Mouse (Mus musculus): Measurements from ENCODE around the gene Arih1. TPM values are rescaled to one million over a fixed set of nuclear protein-coding genes. Genes with fewer than 3 reads are reported as not detected.

Gene Arih1
- polyA plus RNA-seq (2016; fragmentation: Nextera tagmentation; extraction: Ambion mirVana) = 24.0 and 28.5 TPM in 2 replicates

DNA sequence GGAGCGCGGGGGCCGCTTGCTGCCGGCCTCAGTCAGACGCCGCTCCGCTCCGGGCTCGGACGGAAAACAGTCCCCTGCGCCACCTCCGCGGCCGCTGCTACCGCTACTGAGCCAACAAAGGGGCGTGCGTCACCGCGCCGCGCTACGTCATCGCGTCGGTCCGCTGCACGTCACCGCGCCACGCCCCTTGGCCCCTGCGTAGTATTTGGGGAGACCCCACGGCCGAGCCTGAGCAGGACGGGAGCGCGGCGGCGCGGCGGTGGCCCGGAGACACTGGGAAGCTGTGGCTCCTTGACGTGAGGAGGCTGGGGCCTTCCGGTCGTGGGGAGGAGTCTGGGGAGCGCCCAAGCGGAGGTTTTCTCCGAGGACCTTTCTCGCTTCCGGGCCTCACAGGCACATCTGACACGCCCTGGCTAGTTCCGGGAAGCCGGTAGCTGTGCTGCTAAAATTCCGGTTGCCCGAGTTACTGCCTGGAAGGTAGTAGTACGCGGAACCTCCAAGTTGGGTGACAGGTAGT, at the start of gene Arih1:
Gene Arih1 (minus strand): TSS at position 70 of the 517 bp plus-strand sequence.
- Histone ChIP-seq H3K27ac (replicated peaks) (peak within 1 kb of the TSS; percentile 100), H3K4me3 (peak within 1 kb of the TSS; percentile 99), H3K4me2 (replicated peaks) (peak within 1 kb of the TSS; percentile 84), H3K36me3 (no peaks in the 10 kb centered on the region), H3K9ac (replicated peaks) (peak within 1 kb of the TSS; percentile 99), H3K9me3 (no peaks in the 10 kb centered on the region), H3K27me3 (no peaks in the 10 kb centered on the region), H3K4me1 (peaks cover 8% of the 10 kb centered on the region)
- peak; percentile 98 for ATAC-seq (ENCODE audit: low FRiP score, low read depth)
- under 1% methylated on average over 48 of the region's 56 CpGs for WGBS

DNA sequence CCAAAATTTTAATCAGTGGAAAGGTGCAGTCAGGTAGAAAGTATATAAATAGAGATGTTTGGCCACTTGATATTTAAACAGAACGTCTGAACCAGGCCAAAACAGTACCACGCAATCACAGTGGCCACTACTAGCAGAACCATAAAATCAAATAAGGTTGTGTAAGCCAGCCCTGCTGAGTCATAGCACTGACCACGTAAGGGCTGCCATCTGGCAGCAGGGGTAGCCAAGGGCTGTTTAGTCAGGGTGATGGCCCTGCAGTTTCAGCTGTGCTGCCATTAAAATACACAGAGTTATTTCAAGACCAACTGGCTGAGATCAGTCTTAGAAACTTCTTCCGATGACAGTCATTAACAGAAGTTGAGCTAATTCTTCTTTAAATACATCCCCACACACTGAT, 47.5 kb upstream of the Arih1 start:
- no peak overlapping the region for H3K27ac ChIP-seq (replicated peaks)
- H3K9me3 ChIP-seq = no peaks in the 10 kb centered on the region
- WGBS = 79% methylated on average over 4 of the region's 4 CpGs
- peaks cover 3% of the 10 kb centered on the region; the same call in 1 of the 2 replicates for H3K4me1 ChIP-seq
- no peak overlapping the region for H3K9ac ChIP-seq (replicated peaks)
- H3K27me3 ChIP-seq = peaks cover 9% of the 10 kb centered on the region
- ATAC-seq (ENCODE audit: low FRiP score, low read depth) = no peak
- H3K4me2 ChIP-seq (replicated peaks) = no peak overlapping the region
- no peak overlapping the region for H3K4me3 ChIP-seq
- H3K36me3 ChIP-seq = no peaks in the 10 kb centered on the region

DNA sequence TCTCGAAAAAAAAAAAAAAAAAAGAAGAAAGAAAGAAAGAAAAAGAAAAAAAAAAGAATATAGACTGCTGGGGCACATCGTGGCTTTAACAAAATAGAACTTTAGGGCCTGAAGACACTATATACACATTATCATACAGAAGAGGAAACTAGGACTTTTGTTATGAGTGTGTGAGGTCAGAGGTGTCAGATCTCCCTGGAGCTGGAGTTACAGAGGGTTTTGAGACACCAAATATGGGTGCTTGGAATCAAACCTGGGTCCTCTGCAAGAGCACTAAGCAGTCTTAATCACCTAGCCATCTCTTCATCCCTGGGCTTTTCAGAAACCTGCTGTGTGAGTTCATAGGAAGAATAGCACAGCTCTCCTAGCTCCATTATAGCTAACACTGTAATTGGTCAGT, 47.0 kb upstream of the Arih1 start:
- Histone ChIP-seq H3K4me1 (peaks cover 3% of the 10 kb centered on the region; the same call in 1 of the 2 replicates), H3K4me2 (replicated peaks) (no peak overlapping the region), H3K4me3 (no peak overlapping the region), H3K9ac (replicated peaks) (no peak overlapping the region), H3K9me3 (no peaks in the 10 kb centered on the region), H3K27ac (replicated peaks) (no peak overlapping the region), H3K36me3 (no peaks in the 10 kb centered on the region), H3K27me3 (peaks cover 8% of the 10 kb centered on the region)
- ATAC-seq (ENCODE audit: low FRiP score, low read depth) = no peak
- 83% methylated on average over 2 of the region's 2 CpGs for WGBS

DNA sequence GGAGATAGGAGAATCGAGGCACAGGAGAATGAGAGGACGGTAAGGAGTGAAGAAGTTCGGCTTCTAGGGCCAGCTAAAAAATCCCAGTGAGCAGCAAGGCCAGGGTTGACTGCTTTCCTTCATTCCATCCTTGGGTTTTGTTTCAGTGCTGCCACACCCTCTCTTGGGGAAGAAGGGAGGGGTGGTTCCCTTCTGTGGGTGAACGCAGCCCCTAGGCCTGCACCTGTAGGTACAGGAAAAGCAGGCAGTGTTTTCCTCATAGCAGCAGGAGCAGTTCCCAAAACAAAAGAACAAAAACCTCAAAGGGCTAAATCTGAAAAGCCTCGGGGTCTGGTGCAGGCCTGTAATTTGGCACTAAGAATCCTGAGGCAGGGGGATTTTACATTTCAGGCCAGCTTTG, 45.2 kb upstream of the Arih1 start:
- H3K36me3 ChIP-seq = no peaks in the 10 kb centered on the region
- ATAC-seq (ENCODE audit: low FRiP score, low read depth) = no peak
- peaks cover 3% of the 10 kb centered on the region; the same call in 1 of the 2 replicates for H3K4me1 ChIP-seq
- H3K27ac ChIP-seq (replicated peaks) = no peak overlapping the region
- no peak overlapping the region for H3K4me3 ChIP-seq
- 16% methylated on average over 5 of the region's 5 CpGs for WGBS
- no peak overlapping the region for H3K9ac ChIP-seq (replicated peaks)
- no peak overlapping the region for H3K4me2 ChIP-seq (replicated peaks)
- no peaks in the 10 kb centered on the region for H3K27me3 ChIP-seq
- no peaks in the 10 kb centered on the region for H3K9me3 ChIP-seq

DNA sequence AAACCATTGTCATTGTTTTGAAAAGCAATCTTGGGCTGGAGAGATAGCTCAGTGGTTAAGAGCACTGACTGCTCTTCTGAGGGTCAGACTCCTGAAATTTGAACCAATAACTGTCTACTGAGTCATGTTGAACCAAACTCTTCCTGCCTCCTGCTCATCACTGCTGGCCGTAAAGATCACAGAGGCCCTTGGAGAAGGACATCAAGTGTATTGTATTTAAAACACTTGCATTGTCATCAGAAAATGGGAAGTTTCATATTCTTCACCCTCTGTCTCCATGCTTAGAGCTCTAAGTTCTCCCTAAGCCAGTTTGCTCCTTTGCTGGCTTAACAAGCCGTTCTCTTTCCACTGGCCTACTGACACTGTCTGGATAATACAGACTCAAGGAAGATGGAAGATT, 41.9 kb upstream of the Arih1 start:
- no peak overlapping the region for H3K4me3 ChIP-seq
- no peaks in the 10 kb centered on the region for H3K9me3 ChIP-seq
- H3K4me2 ChIP-seq (replicated peaks) = no peak overlapping the region
- H3K27ac ChIP-seq (replicated peaks) = no peak overlapping the region
- WGBS = 89% methylated on average over 2 of the region's 2 CpGs
- no peaks in the 10 kb centered on the region for H3K36me3 ChIP-seq
- H3K4me1 ChIP-seq = peaks cover 3% of the 10 kb centered on the region; the same call in 1 of the 2 replicates
- H3K27me3 ChIP-seq = no peaks in the 10 kb centered on the region
- ATAC-seq (ENCODE audit: low FRiP score, low read depth) = no peak
- H3K9ac ChIP-seq (replicated peaks) = no peak overlapping the region

DNA sequence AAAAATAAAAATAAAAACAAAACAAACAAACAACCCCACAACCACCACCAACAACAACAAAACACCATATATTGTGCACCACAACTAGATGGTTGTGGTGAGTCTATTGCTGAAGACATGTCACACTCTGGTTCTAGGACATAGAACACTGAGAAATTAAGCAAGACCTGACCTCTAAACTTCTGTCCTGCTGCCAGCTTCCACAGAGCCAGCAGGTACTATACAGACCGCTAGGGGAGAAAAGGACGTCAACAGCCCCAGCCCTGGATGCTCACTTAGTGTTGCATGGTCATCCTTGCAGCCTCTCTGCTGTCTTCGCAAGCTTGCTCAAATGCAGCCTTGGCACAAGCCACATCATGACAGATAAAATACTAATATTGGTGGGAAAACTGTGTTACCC, 41.2 kb upstream of the Arih1 start:
- no peak overlapping the region for H3K4me3 ChIP-seq
- no peak for ATAC-seq (ENCODE audit: low FRiP score, low read depth)
- H3K36me3 ChIP-seq = no peaks in the 10 kb centered on the region
- H3K27ac ChIP-seq (replicated peaks) = no peak overlapping the region
- WGBS = 88% methylated on average over 3 of the region's 3 CpGs
- H3K4me1 ChIP-seq = peaks cover 3% of the 10 kb centered on the region; the same call in 1 of the 2 replicates
- H3K9me3 ChIP-seq = no peaks in the 10 kb centered on the region
- no peak overlapping the region for H3K4me2 ChIP-seq (replicated peaks)
- no peaks in the 10 kb centered on the region for H3K27me3 ChIP-seq
- no peak overlapping the region for H3K9ac ChIP-seq (replicated peaks)

DNA sequence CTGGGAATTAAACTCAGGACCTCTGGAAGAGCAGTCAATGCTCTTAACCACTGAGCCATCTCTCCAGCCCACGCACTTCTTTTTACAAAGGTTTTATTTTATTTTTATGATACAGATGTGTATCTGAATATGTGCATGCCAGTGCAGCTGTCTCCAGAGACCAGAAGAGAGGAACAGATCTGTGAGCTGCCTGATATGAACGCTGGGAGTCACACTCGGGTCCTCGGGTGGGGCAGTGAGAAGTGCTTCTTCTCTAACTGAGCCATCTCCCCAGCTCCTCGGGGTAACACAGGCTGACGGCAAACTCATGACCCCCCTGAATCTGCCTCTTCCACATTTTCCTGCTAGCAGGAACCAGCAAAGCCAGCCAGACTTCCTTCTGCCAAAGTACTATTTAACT, 40.3 kb upstream of the Arih1 start:
- H3K9ac ChIP-seq (replicated peaks) = no peak overlapping the region
- peaks cover 2% of the 10 kb centered on the region; the same call in 1 of the 2 replicates for H3K4me1 ChIP-seq
- no peak for ATAC-seq (ENCODE audit: low FRiP score, low read depth)
- H3K4me2 ChIP-seq (replicated peaks) = no peak overlapping the region
- no peak overlapping the region for H3K27ac ChIP-seq (replicated peaks)
- no peaks in the 10 kb centered on the region for H3K27me3 ChIP-seq
- no peaks in the 10 kb centered on the region for H3K36me3 ChIP-seq
- no peak overlapping the region for H3K4me3 ChIP-seq
- 83% methylated on average over 6 of the region's 6 CpGs for WGBS
- no peaks in the 10 kb centered on the region for H3K9me3 ChIP-seq

DNA sequence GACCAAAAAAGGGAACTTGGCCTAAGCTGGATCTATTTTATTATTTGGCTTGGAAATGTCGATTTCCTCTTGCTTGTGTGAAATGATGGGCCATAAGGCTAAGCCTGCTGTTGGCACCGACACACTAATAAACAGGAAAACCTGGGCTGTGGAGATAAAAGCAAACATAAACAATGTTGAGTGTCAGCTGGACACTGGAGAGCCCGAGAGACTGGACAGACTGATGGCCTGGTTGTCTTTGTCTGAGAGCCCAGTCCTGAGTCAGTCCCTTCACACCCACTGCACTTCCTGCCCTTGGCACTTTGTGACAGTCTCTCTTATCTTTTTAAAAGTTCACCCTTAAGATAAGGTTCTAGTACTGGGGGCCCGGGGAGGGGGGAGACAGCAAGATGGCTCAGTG, 36.5 kb upstream of the Arih1 start:
- no peak for ATAC-seq (ENCODE audit: low FRiP score, low read depth)
- Histone ChIP-seq H3K9ac (replicated peaks) (no peak overlapping the region), H3K27ac (replicated peaks) (no peak overlapping the region), H3K4me1 (no peaks in the 10 kb centered on the region), H3K4me2 (replicated peaks) (no peak overlapping the region), H3K4me3 (no peak overlapping the region), H3K27me3 (no peaks in the 10 kb centered on the region), H3K9me3 (no peaks in the 10 kb centered on the region), H3K36me3 (no peaks in the 10 kb centered on the region)
- WGBS = 75% methylated on average over 4 of the region's 4 CpGs

DNA sequence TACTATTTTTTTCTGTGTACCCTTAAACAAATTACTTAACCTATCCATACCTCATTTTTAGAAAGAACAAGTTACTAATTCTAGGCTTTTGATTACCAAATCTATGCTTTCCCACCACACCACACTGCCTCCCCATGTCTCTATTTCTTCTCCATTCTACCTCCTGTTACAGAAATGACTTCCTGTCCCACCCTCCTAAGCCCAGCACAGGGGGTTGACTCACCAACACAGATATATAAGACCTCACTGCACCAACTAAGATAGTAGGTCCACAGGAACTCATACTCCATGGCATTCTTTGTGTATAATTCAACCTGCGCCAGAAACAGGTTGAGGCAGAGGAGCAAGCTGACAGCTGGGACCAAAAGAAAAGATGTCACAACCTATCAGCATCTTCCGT, 33.0 kb upstream of the Arih1 start:
- Histone ChIP-seq H3K4me3 (no peak overlapping the region), H3K9me3 (no peaks in the 10 kb centered on the region), H3K36me3 (no peaks in the 10 kb centered on the region), H3K27me3 (no peaks in the 10 kb centered on the region), H3K4me1 (no peaks in the 10 kb centered on the region), H3K27ac (replicated peaks) (no peak overlapping the region), H3K9ac (replicated peaks) (no peak overlapping the region), H3K4me2 (replicated peaks) (no peak overlapping the region)
- 87% methylated on average over 2 of the region's 2 CpGs for WGBS
- no peak for ATAC-seq (ENCODE audit: low FRiP score, low read depth)

DNA sequence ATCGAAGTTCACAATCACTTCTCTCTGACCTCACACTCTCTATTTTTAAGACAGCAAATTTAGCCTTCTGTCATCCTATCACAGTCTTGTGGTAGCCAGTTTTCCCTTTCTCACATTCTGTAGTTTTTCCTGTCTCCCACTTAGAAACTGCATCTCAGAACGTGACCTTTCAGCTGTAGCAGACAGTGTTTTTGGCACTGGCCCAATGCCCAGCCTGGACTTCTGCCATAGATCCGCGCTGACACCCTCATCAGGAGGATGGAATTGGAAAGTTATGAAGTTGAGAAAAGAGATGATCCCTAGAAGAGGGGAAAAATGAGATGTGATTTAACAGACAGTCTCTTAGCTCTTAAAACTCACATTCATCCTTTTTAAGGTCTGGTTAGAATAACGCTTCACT, 32.6 kb upstream of the Arih1 start:
- H3K4me3 ChIP-seq = no peak overlapping the region
- H3K4me1 ChIP-seq = no peaks in the 10 kb centered on the region
- H3K9me3 ChIP-seq = no peaks in the 10 kb centered on the region
- no peak overlapping the region for H3K9ac ChIP-seq (replicated peaks)
- H3K36me3 ChIP-seq = no peaks in the 10 kb centered on the region
- 89% methylated on average over 5 of the region's 5 CpGs for WGBS
- no peak overlapping the region for H3K4me2 ChIP-seq (replicated peaks)
- H3K27ac ChIP-seq (replicated peaks) = no peak overlapping the region
- H3K27me3 ChIP-seq = no peaks in the 10 kb centered on the region
- no peak for ATAC-seq (ENCODE audit: low FRiP score, low read depth)

DNA sequence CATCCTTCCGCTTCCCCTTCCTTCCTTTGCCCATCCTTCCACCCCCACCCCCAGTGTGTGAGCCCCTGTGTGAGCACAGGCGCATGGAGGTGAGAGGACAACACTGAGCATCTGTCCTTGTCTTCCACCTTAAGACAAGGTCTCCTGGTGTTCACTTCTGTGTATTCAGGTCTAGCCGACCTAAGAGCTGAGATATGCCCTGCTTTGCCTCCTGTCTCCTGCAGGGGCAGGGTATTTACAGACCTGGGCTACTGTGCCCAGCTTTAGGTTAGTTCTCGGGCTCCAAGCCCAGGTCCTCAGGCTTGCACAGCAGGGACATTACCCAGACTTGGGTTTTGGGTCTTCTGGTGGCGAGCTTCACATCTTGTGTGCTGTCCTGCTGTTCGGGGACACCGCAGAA, 30.7 kb upstream of the Arih1 start:
- no peak for ATAC-seq (ENCODE audit: low FRiP score, low read depth)
- Histone ChIP-seq H3K4me1 (no peaks in the 10 kb centered on the region), H3K4me2 (replicated peaks) (no peak overlapping the region), H3K27ac (replicated peaks) (no peak overlapping the region), H3K27me3 (no peaks in the 10 kb centered on the region), H3K9me3 (no peaks in the 10 kb centered on the region), H3K9ac (replicated peaks) (no peak overlapping the region), H3K36me3 (no peaks in the 10 kb centered on the region), H3K4me3 (no peak overlapping the region)
- WGBS = 59% methylated on average over 7 of the region's 7 CpGs

DNA sequence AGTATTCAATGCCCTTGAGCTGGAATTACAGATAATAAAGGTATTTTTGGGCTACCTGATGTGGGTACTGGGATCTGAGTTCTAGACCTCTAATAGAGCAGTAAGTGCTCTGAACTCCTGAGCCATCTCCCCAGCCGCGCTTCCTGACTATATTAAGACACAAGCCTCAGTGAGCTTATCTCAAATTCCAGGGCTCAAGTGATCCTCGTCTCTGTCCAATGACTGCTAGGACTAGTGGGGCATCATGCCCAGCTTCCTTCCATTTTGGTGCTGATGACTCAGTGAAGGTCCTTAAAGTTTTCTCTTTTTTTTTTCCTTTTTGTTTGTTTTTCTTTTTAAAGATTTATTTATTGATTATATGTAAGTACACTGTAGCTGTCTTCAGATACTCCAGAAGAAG, 28.7 kb upstream of the Arih1 start:
- 75% methylated on average over 3 of the region's 3 CpGs for WGBS
- H3K9me3 ChIP-seq = no peaks in the 10 kb centered on the region
- no peaks in the 10 kb centered on the region for H3K27me3 ChIP-seq
- no peak overlapping the region for H3K4me2 ChIP-seq (replicated peaks)
- no peak overlapping the region for H3K9ac ChIP-seq (replicated peaks)
- no peaks in the 10 kb centered on the region for H3K36me3 ChIP-seq
- H3K4me1 ChIP-seq = no peaks in the 10 kb centered on the region
- H3K4me3 ChIP-seq = no peak overlapping the region
- no peak overlapping the region for H3K27ac ChIP-seq (replicated peaks)
- no peak for ATAC-seq (ENCODE audit: low FRiP score, low read depth)

DNA sequence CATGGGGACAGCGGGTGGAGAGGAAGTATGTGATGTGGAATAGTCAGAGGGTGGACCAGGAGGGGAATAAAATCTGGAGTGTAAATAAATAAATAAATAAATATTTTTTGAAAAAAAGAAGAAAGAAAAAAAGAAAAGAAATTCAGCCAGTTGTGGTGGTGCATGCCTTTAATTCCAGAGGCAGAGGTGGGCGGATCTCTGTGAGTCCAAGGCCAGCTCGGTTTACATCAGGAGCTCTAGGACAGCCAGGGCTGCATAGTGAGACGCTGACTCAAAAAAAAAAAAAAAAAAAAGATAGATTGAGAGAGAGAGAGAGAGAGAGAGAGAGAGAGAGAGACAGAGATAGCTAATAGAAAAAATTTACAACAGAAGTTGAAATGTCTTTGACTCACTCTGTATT, 26.0 kb upstream of the Arih1 start:
- WGBS = 54% methylated on average over 4 of the region's 4 CpGs
- Histone ChIP-seq H3K27ac (replicated peaks) (no peak overlapping the region), H3K36me3 (no peaks in the 10 kb centered on the region), H3K4me3 (no peak overlapping the region), H3K4me2 (replicated peaks) (no peak overlapping the region), H3K9ac (replicated peaks) (no peak overlapping the region), H3K4me1 (no peaks in the 10 kb centered on the region), H3K9me3 (no peaks in the 10 kb centered on the region), H3K27me3 (no peaks in the 10 kb centered on the region)
- no peak for ATAC-seq (ENCODE audit: low FRiP score, low read depth)

Data from midbrain, embryonic 12.5 days (tissue).